Mouse (Mus musculus) liver, embryonic 14 days (tissue): ENCODE measurements around the gene Kidins220. TPM values are rescaled to one million over a fixed set of nuclear protein-coding genes. Genes with fewer than 3 reads are reported as not detected.

Experiments used
- polyA plus RNA-seq: library from polyadenylated mRNA; depleted of rRNA; stranded (reverse); fragments of >200 nt; gene quantifications from 2 replicates; pipeline ENCODE4 v1.2.3, GENCODE M21; 2012; rRNA removed

Kidins220 gene
- 10.6 and 11.4 TPM in 2 replicates for polyA plus RNA-seq

GRCm38 (mm10) chr12:24974446-24975114 lies at the start of gene Kidins220:
Kidins220 (plus strand) TSS chr12:24974925.

GRCm38 (mm10) chr12:25097052-25097209 lies 122.2 kb downstream of the Kidins220 start, which contains the start of gene Id2:
Id2 (minus strand) TSS chr12:25097140.

Other genes with a start within 250 kb of the Kidins220 start
- 1.3 and 1.5 TPM in 2 replicates for gene Mboat2, start 144.0 kb upstream of the Kidins220 start, polyA plus RNA-seq
- 38.8 and 46.0 TPM in 2 replicates for gene Id2, start 122.2 kb downstream of the Kidins220 start, polyA plus RNA-seq